ENCODE assay signal across 8 mouse cellular contexts in the genomic region with DNA sequence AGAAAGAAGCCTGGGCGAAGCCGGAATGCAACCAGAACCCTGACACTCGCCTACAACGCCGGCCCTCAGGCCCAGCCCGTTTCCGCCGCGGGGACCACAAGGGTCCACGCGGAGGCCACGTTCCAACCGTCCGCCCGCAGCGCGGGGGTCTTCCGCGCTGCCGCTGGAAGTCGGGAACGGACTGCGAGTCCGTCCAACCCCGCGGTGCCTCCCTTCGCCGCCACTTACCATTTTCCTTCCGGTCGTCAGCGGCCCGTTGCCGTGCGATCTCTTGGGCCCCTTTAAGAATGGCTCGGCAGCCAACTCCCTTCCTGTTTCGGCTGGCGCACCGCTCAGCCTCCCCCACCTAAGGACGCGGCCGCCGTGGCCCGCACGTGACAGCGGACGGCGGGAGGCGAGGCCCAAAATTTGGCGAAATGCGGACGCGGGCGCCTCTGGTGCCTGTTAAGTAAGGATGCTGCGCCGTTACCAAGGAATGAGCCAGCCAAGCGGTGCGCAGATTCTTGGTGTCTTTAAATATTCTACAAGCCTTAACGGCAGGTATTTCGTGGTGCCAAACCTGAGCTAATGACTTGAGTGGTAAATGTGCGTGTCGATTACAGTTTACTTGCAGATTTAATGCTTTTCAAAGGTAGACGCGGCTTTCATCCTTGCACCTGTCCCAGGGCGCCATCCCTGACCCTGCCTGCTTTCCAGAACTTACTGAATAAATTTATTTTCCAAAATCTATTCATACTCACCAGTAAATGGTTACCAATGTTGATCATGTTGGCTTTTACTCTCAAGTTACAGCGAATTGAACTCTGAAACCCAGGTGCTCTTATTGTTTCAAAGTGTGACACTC. TPM values are rescaled to one million over a fixed set of nuclear protein-coding genes. Genes with fewer than 3 reads are reported as not detected.
A peak's percentile ranks its signal among the peaks of the same experiment; 100 is the strongest.
DNase-seq lines count a peak whose midpoint lies in the region; ATAC-seq and TF ChIP-seq lines count a peak whose summit lies in the region.

A gene (minus strand): TSS at position 370 of the 844 bp plus-strand sequence.

- in situ Hi-C loops in ES-E14 (cut with MboI; ENCODE audit: low sequenced_read_pairs in 2 of 2, unreplicated experiment in 2 of 2): no loop called here

- TF ChIP-seq POLR2A in olfactory bulb, adult 2 months (IDR thresholded peaks at IDR 0.05; ENCODE audit: insufficient read depth, low read depth, low read length): peak; percentile 76
- peak; percentile 86 for TF ChIP-seq POLR2A in thymus, adult 2 months (IDR thresholded peaks at IDR 0.05; ENCODE audit: control insufficient read depth, extremely low read depth, insufficient read depth, low read length, poor library complexity)

- under 1% methylated on average over 65 of the region's 65 CpGs for WGBS in forebrain, embryonic 15.5 days
- under 1% methylated on average over 65 of the region's 65 CpGs for WGBS in lung, embryonic 14.5 days
- under 1% methylated on average over 65 of the region's 65 CpGs for WGBS in olfactory bulb, adult 2 months
- WGBS in thymus, adult 2 months: under 1% methylated on average over 65 of the region's 65 CpGs

- peaks cover 0 to 6% of the 10 kb centered on the region in 2 experiments; a peak in 1 of 4 replicates for H3K4me1 ChIP-seq in ES-E14 (ENCODE audit: control insufficient read depth in 2 of 2, insufficient read depth in 2 of 2, low read length in 2 of 2, poor library complexity in 1 of 2)
- peaks cover 15% of the 10 kb centered on the region for H3K4me1 ChIP-seq in forebrain, embryonic 15.5 days
- 0 out of 2 replicates have a peak, but pooled peaks cover 4% of the 10 kb centered on the region for H3K4me1 ChIP-seq in lung, embryonic 14.5 days (ENCODE audit: insufficient read depth)
- peaks cover 3% of the 10 kb centered on the region; the same call in 1 of the 2 replicates for H3K4me1 ChIP-seq in olfactory bulb, adult 2 months (ENCODE audit: control insufficient read depth, insufficient read depth, low read length)
- H3K4me1 ChIP-seq in thymus, adult 2 months (replicated peaks; ENCODE audit: control insufficient read depth, insufficient read depth, low read length): peaks cover 5% of the 10 kb centered on the region

- peak within 1 kb of the TSS; percentile 91 for H3K9ac ChIP-seq in ES-E14 (ENCODE audit: insufficient read depth, low read depth, low read length, poor library complexity, severe bottlenecking)
- peak within 1 kb of the TSS; percentile 75 for H3K9ac ChIP-seq in forebrain, embryonic 15.5 days (replicated peaks)
- peak within 1 kb of the TSS; percentile 92 for H3K9ac ChIP-seq in lung, embryonic 14.5 days

- H3K4me2 ChIP-seq in forebrain, embryonic 15.5 days (replicated peaks): peak within 1 kb of the TSS; percentile 64
- peak within 1 kb of the TSS; percentile 93 for H3K4me2 ChIP-seq in lung, embryonic 14.5 days

- H3K9me3 ChIP-seq in ES-E14 (ENCODE audit: control insufficient read depth, insufficient read depth, low read depth, low read length): peaks cover 10% of the 10 kb centered on the region
- H3K9me3 ChIP-seq in forebrain, embryonic 15.5 days: no peaks in the 10 kb centered on the region
- H3K9me3 ChIP-seq in lung, embryonic 14.5 days (ENCODE audit: low read depth, low read length): no peaks in the 10 kb centered on the region

- H3K4me3 ChIP-seq in ES-E14 (ENCODE audit: insufficient read depth in 1 of 2, low read depth in 1 of 2, low read length in 2 of 2, poor library complexity in 1 of 2, severe bottlenecking in 1 of 2): peak within 1 kb of the TSS; percentile 81 to 88
- peak within 1 kb of the TSS; percentile 66 for H3K4me3 ChIP-seq in forebrain, embryonic 15.5 days
- peak within 1 kb of the TSS; percentile 91 for H3K4me3 ChIP-seq in layer of hippocampus, adult 2 months
- H3K4me3 ChIP-seq in lung, embryonic 14.5 days (ENCODE audit: low read depth, low read length): peak within 1 kb of the TSS; percentile 94
- peak within 1 kb of the TSS; percentile 70 for H3K4me3 ChIP-seq in olfactory bulb, adult 2 months (ENCODE audit: insufficient read depth, low read depth, low read length)
- H3K4me3 ChIP-seq in thymus, adult 2 months (ENCODE audit: control insufficient read depth, insufficient read depth, low read length): peak within 1 kb of the TSS; percentile 85

- TF ChIP-seq CTCF in layer of hippocampus, adult 2 months (conservative IDR thresholded peaks at IDR 0.05): peak; percentile 65
- TF ChIP-seq CTCF in lung, embryonic 14.5 days (IDR thresholded peaks at IDR 0.05; ENCODE audit: low read depth): peak; percentile 34
- no peak for TF ChIP-seq CTCF in olfactory bulb, adult 2 months (IDR thresholded peaks at IDR 0.05; ENCODE audit: insufficient read depth, low read depth, low read length)
- TF ChIP-seq CTCF in thymus, adult 2 months (IDR thresholded peaks at IDR 0.05; ENCODE audit: borderline replicate concordance, control insufficient read depth, extremely low read depth, insufficient read depth, low read length, poor library complexity): 0 out of 2 replicates have a peak, but pooled peaks have one; percentile 48

- H3K27me3 ChIP-seq in forebrain, embryonic 15.5 days: 0 out of 2 replicates have a peak, but pooled peaks cover 5% of the 10 kb centered on the region
- H3K27me3 ChIP-seq in lung, embryonic 14.5 days (ENCODE audit: insufficient read depth, low read length): no peaks in the 10 kb centered on the region
- no peaks in the 10 kb centered on the region for H3K27me3 ChIP-seq in thymus, adult 2 months (ENCODE audit: control insufficient read depth, insufficient read depth, low read length)

- no peaks in the 10 kb centered on the region for H3K36me3 ChIP-seq in ES-E14 (ENCODE audit: control insufficient read depth, insufficient read depth, low read length, poor library complexity, severe bottlenecking)
- no peaks in the 10 kb centered on the region for H3K36me3 ChIP-seq in forebrain, embryonic 15.5 days
- H3K36me3 ChIP-seq in lung, embryonic 14.5 days (ENCODE audit: insufficient read depth): peaks cover 5% of the 10 kb centered on the region; the same call in 1 of the 2 replicates
- H3K36me3 ChIP-seq in thymus, adult 2 months (ENCODE audit: control insufficient read depth, insufficient read depth, low read length): no peaks in the 10 kb centered on the region

- DNase-seq in ES-E14 (ENCODE audit: low read depth, low spot score): peak; percentile 77
- peak; percentile 95 for DNase-seq in cerebellum, adult 11-12 months
- peak; percentile 93 for DNase-seq in heart, postnatal 25 days (ENCODE audit: low spot score)
- DNase-seq in layer of hippocampus, adult 2 months (ENCODE audit: low spot score in 2 of 2): peak; percentile 94 to 98
- peak; percentile 98 for DNase-seq in lung, embryonic 14.5 days
- peak; percentile 97 for DNase-seq in thymus, adult 2 months

- intact Hi-C loops in heart, postnatal 25 days (cut with DNase I): loop anchor here (2.0 kb wide), 2 partner anchors 33 to 61 kb away; a partner anchor contains a TSS

- peak within 1 kb of the TSS; percentile 35; the same call in 1 of the 2 replicates for H3K27ac ChIP-seq in ES-E14 (ENCODE audit: insufficient read depth, low read depth, low read length, poor library complexity, severe bottlenecking)
- H3K27ac ChIP-seq in forebrain, embryonic 15.5 days (replicated peaks): peak within 1 kb of the TSS; percentile 74
- peak within 1 kb of the TSS; percentile 94 for H3K27ac ChIP-seq in layer of hippocampus, adult 2 months
- peak within 1 kb of the TSS; percentile 94 for H3K27ac ChIP-seq in lung, embryonic 14.5 days (ENCODE audit: low read depth)
- peak within 1 kb of the TSS; percentile 47 for H3K27ac ChIP-seq in olfactory bulb, adult 2 months (ENCODE audit: insufficient read depth, low read depth, low read length)
- peak within 1 kb of the TSS; percentile 9 for H3K27ac ChIP-seq in thymus, adult 2 months (ENCODE audit: control insufficient read depth, insufficient read depth, low read length)

- peak; percentile 98 for ATAC-seq in forebrain, embryonic 15.5 days (replicated peaks)
- peak; percentile 98 for ATAC-seq in lung, embryonic 14.5 days (ENCODE audit: insufficient read depth)

TF ChIP-seq in ES-E14, 5 proteins besides CTCF, POLR2A, EP300 and RAD21:
- no peak for TF ChIP-seq ZC3H11A (IDR thresholded peaks at IDR 0.05; ENCODE audit: borderline replicate concordance, low read depth, low read length)
- peak; percentile 61; the same call in 1 of the 2 replicates for TF ChIP-seq HCFC1 (IDR thresholded peaks at IDR 0.05; ENCODE audit: borderline replicate concordance, insufficient read depth, low read length)

RNA-seq across cellular contexts. Expression of the gene that starts here (rescaled TPM):
- 26.9 and 30.4 TPM in 2 replicates for total RNA-seq in ES-E14 (2012; rRNA removed)
- polyA plus RNA-seq in forebrain, embryonic 15.5 days (2015; fragmentation: Nextera tagmentation; extraction: Ambion mirVana): 103 and 116 TPM in 2 replicates
- 10 to 100 TPM; 30.5 to 33.5 TPM for total RNA-seq in heart, postnatal 25 days (2021)
- total RNA-seq in layer of hippocampus, adult 2 months (2021): 100 to 1,000 TPM; 146 to 161 TPM
- 79.6 and 86.0 TPM in 2 replicates for polyA plus RNA-seq in lung, embryonic 14.5 days (2014; fragmentation: Nextera tagmentation; extraction: Ambion mirVana)
- 72.9 TPM in 1 of 2 replicates, not detected in the other for polyA plus RNA-seq in olfactory bulb, adult 2 months (2012; ENCODE audit: insufficient read depth, insufficient read length, low replicate concordance, missing spikeins)
- 18.0 and 23.9 TPM in 2 replicates for polyA plus RNA-seq in thymus, adult 2 months (2012; rRNA removed)

Comparison
In these comparisons a context has a peak if more than half of its experiments do, and no peak if none do; other contexts are left out.
1. Peak in every context shown above with its lines: DNase-seq, ATAC-seq, H3K4me3 ChIP-seq and H3K27ac ChIP-seq.
2. H3K27ac ChIP-seq: peak in every context shown above with its lines; median percentile 94 in layer of hippocampus, adult 2 months; 94 in lung, embryonic 14.5 days; 74 in forebrain, embryonic 15.5 days; 47 in olfactory bulb, adult 2 months; 35 in ES-E14; 9 in thymus, adult 2 months.